Comparison of ENCODE assay signal across 9 mouse cellular contexts in the genomic region with DNA sequence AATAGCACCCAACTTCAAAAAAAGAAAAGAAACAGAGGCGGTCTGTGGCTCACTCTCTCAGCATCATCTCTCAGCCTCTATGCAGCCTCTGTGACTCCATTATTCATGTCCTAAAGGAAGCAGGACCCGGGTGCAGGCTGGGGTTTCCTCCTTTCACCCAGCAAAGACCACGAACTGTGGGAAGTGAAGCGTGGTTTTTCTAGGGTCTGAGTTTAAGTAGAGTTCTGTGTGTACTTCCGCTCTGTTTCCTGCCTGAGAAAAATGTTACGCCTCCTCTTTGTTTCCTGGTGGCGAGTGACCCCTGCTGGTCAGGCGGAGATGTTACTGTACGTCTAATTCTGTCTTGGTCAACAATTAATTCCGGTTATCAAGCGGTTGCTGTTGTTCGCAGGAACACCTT.
A peak's percentile ranks its signal among the peaks of the same experiment; 100 is the strongest.
DNase-seq lines count a peak whose midpoint lies in the region; ATAC-seq and TF ChIP-seq lines count a peak whose summit lies in the region.
"Had no signal": no experiment of that assay in that cellular context is flagged by ENCODE, and none has a peak within 500 bp of the region (broad histone marks: within the 10 kb centered on the region; RNA-seq: fewer than 3 reads in every experiment).

No protein-coding gene starts in this region.

- in situ Hi-C loops in CH12.LX (cut with MboI; ENCODE audit: low pct_ligation_motif_present, low pct_unique_long_range_greater_than_20kb, low sequenced_read_pairs) = no loop called here

- H3K4me2 ChIP-seq in CH12.LX (ENCODE audit: insufficient read depth, low read depth, poor library complexity, severe bottlenecking) = no peak overlapping the region
- peak overlapping the region; percentile 54 for H3K4me2 ChIP-seq in forebrain, embryonic 13.5 days
- H3K4me2 ChIP-seq in liver, embryonic 16.5 days (ENCODE audit: low read depth, low read length) = peak overlapping the region; percentile 17
- H3K4me2 ChIP-seq in neural tube, embryonic 13.5 days = peak overlapping the region; percentile 48

- H3K36me3 ChIP-seq in CH12.LX (replicated peaks in 1 of 2; ENCODE audit: control insufficient read depth in 1 of 2, insufficient read depth in 1 of 2, low read length in 1 of 2) = no peaks in the 10 kb centered on the region
- H3K36me3 ChIP-seq in forebrain, embryonic 13.5 days (ENCODE audit: poor library complexity, severe bottlenecking) = no peaks in the 10 kb centered on the region
- no peaks in the 10 kb centered on the region for H3K36me3 ChIP-seq in liver, embryonic 16.5 days (ENCODE audit: control insufficient read depth, insufficient read depth)
- no peaks in the 10 kb centered on the region for H3K36me3 ChIP-seq in neural tube, embryonic 13.5 days
- H3K36me3 ChIP-seq in testis, adult 2 months (ENCODE audit: control insufficient read depth, insufficient read depth, low read length) = no peaks in the 10 kb centered on the region

- H3K4me3 ChIP-seq in CH12.LX (replicated peaks in 1 of 3; ENCODE audit: low read depth in 2 of 3, low read length in 2 of 3, poor library complexity in 1 of 3) = peak overlapping the region in 1 of 3 experiments; percentile 26
- no peak overlapping the region for H3K4me3 ChIP-seq in forebrain, embryonic 13.5 days
- no peak overlapping the region for H3K4me3 ChIP-seq in liver, embryonic 16.5 days (ENCODE audit: low read depth, low read length)
- 0 out of 2 replicates have a peak overlapping the region, but pooled peaks have one; percentile 16 for H3K4me3 ChIP-seq in neural tube, embryonic 13.5 days
- peak overlapping the region; percentile 47 for H3K4me3 ChIP-seq in testis, adult 2 months (ENCODE audit: control insufficient read depth, low read depth, low read length)

- H3K4me1 ChIP-seq in CH12.LX (ENCODE audit: control insufficient read depth in 1 of 2, insufficient read depth in 2 of 2) = peaks cover 0 to 8% of the 10 kb centered on the region in 2 experiments; a peak in 1 of 4 replicates
- H3K4me1 ChIP-seq in forebrain, embryonic 13.5 days = peaks cover 3% of the 10 kb centered on the region
- no peaks in the 10 kb centered on the region for H3K4me1 ChIP-seq in liver, embryonic 16.5 days (ENCODE audit: control insufficient read depth, low read depth, low read length)
- H3K4me1 ChIP-seq in neural tube, embryonic 13.5 days (replicated peaks) = peaks cover 3% of the 10 kb centered on the region
- 0 out of 2 replicates have a peak, but pooled peaks cover 2% of the 10 kb centered on the region for H3K4me1 ChIP-seq in testis, adult 2 months (ENCODE audit: control insufficient read depth, insufficient read depth, low read length)

- H3K27ac ChIP-seq in CH12.LX (ENCODE audit: insufficient read depth, low read depth) = no peak overlapping the region
- no peak overlapping the region for H3K27ac ChIP-seq in forebrain, embryonic 13.5 days
- no peak overlapping the region for H3K27ac ChIP-seq in liver, embryonic 16.5 days (ENCODE audit: low read length)
- no peak overlapping the region for H3K27ac ChIP-seq in neural tube, embryonic 13.5 days (replicated peaks)
- no peak overlapping the region for H3K27ac ChIP-seq in testis, adult 2 months (ENCODE audit: control insufficient read depth, insufficient read depth, low read depth, low read length)
- H3K27ac ChIP-seq: macrophage had no signal

- peak; percentile 78 for TF ChIP-seq RAD21 in CH12.LX (IDR thresholded peaks at IDR 0.05; ENCODE audit: low read depth, low read length)

- peak; percentile 62 to 86 for TF ChIP-seq CTCF in CH12.LX (conservative IDR thresholded peaks at IDR 0.05 in 1 of 2, IDR thresholded peaks at IDR 0.05 in 1 of 2; ENCODE audit: low read depth in 2 of 2, low read length in 2 of 2)
- peak; percentile 65; the same call in 1 of the 2 replicates for TF ChIP-seq CTCF in testis, adult 2 months (IDR thresholded peaks at IDR 0.05; ENCODE audit: control insufficient read depth, insufficient read depth, insufficient replicate concordance, low read depth, low read length)

- peak; percentile 82 for DNase-seq in CH12.LX (ENCODE audit: extremely low read depth)
- peak; percentile 63 for DNase-seq in c-Kit-positive CD71-negative TER-119-negative erythroid progenitor cells, embryonic 14.5 days (ENCODE audit: low read depth)
- DNase-seq in heart, postnatal 10 days = peak; percentile 81 to 91
- peak; percentile 88 to 89 for DNase-seq in kidney, postnatal 4 days

- WGBS in forebrain, embryonic 13.5 days = 15% methylated on average over 12 of the region's 12 CpGs
- 12% methylated on average over 12 of the region's 12 CpGs for WGBS in liver, embryonic 16.5 days (ENCODE audit: insufficient replicate concordance)
- 17% methylated on average over 12 of the region's 12 CpGs for WGBS in neural tube, embryonic 13.5 days

- no peaks in the 10 kb centered on the region for H3K27me3 ChIP-seq in CH12.LX (replicated peaks)
- no peaks in the 10 kb centered on the region for H3K27me3 ChIP-seq in forebrain, embryonic 13.5 days
- no peaks in the 10 kb centered on the region for H3K27me3 ChIP-seq in liver, embryonic 16.5 days (ENCODE audit: control insufficient read depth, insufficient read depth, low read depth, low read length)
- no peaks in the 10 kb centered on the region for H3K27me3 ChIP-seq in neural tube, embryonic 13.5 days
- H3K27me3 ChIP-seq in testis, adult 2 months (ENCODE audit: control insufficient read depth, insufficient read depth, low read length) = no peaks in the 10 kb centered on the region

- H3K79me2 ChIP-seq in CH12.LX (replicated peaks; ENCODE audit: control insufficient read depth, extremely low read depth, insufficient read depth, poor library complexity, severe bottlenecking) = no peaks in the 10 kb centered on the region

- TF ChIP-seq POLR2A in CH12.LX (IDR thresholded peaks at IDR 0.05; ENCODE audit: low read depth, low read length) = no peak
- TF ChIP-seq POLR2A in testis, adult 2 months (IDR thresholded peaks at IDR 0.05; ENCODE audit: control insufficient read depth, low read depth, low read length) = no peak

- no peak for TF ChIP-seq EP300 in CH12.LX (IDR thresholded peaks at IDR 0.05; ENCODE audit: low read length)

- no peak overlapping the region for H3K9ac ChIP-seq in CH12.LX (ENCODE audit: insufficient read depth, low read depth)
- H3K9ac ChIP-seq in forebrain, embryonic 13.5 days = no peak overlapping the region
- no peak overlapping the region for H3K9ac ChIP-seq in liver, embryonic 16.5 days (ENCODE audit: low read depth, low read length)
- H3K9ac ChIP-seq in neural tube, embryonic 13.5 days = 0 out of 2 replicates have a peak overlapping the region, but pooled peaks have one; percentile 52

- intact Hi-C loops in heart, postnatal 10 days (cut with DNase I) = loop anchor here (10.0 kb wide), 1 partner anchor 115 kb away; no protein-coding TSS in a partner anchor

- no peaks in the 10 kb centered on the region for H3K9me3 ChIP-seq in CH12.LX (replicated peaks; ENCODE audit: low read length)
- no peaks in the 10 kb centered on the region for H3K9me3 ChIP-seq in forebrain, embryonic 13.5 days (replicated peaks)
- H3K9me3 ChIP-seq in liver, embryonic 16.5 days (replicated peaks; ENCODE audit: control insufficient read depth, low read length) = no peaks in the 10 kb centered on the region
- H3K9me3 ChIP-seq in neural tube, embryonic 13.5 days = no peaks in the 10 kb centered on the region

- ATAC-seq in forebrain, embryonic 13.5 days = peak; percentile 82
- ATAC-seq in liver, embryonic 16.5 days (ENCODE audit: low read depth) = no peak
- peak; percentile 74 for ATAC-seq in neural tube, embryonic 13.5 days (ENCODE audit: low read depth)

- dilution Hi-C loops in CH12.LX (cut with MboI; ENCODE audit: extremely low pct_ligation_motif_present, extremely low pct_unique_long_range_greater_than_20kb, low sequenced_read_pairs) = no loop called here

TF ChIP-seq in CH12.LX, 34 proteins besides CTCF, POLR2A, EP300 and RAD21:
- TF ChIP-seq MAFK (IDR thresholded peaks at IDR 0.05; ENCODE audit: insufficient replicate concordance, low read length) (no peak), ETS1 (conservative IDR thresholded peaks at IDR 0.05; ENCODE audit: low read depth, low read length) (no peak), ELF1 (IDR thresholded peaks at IDR 0.05; ENCODE audit: low read depth, low read length) (peak; percentile 33; the same call in 1 of the 2 replicates), MEF2A (IDR thresholded peaks at IDR 0.05; ENCODE audit: borderline replicate concordance, low read depth, low read length) (no peak), ZKSCAN1 (IDR thresholded peaks at IDR 0.05; ENCODE audit: borderline replicate concordance, low read depth, low read length) (no peak), ZMIZ1 (IDR thresholded peaks at IDR 0.05; ENCODE audit: low read depth, low read length) (no peak), RCOR1 (conservative IDR thresholded peaks at IDR 0.05; ENCODE audit: low read depth, low read length) (no peak), BHLHE40 (IDR thresholded peaks at IDR 0.05; ENCODE audit: low read depth, low read length) (no peak), SMC3 (IDR thresholded peaks at IDR 0.05; ENCODE audit: low read depth, low read length) (peak; percentile 47), UBTF (IDR thresholded peaks at IDR 0.05; ENCODE audit: low read depth, low read length) (no peak), KAT2A (IDR thresholded peaks at IDR 0.05; ENCODE audit: insufficient replicate concordance, low read length) (no peak)

Comparison
In these comparisons a context has a peak if more than half of its experiments do, and no peak if none do; other contexts are left out.
1. H3K4me3 ChIP-seq: peak in neural tube, embryonic 13.5 days (single experiment) and testis, adult 2 months (single experiment); none in forebrain, embryonic 13.5 days (single experiment) and liver, embryonic 16.5 days (single experiment).
2. Peak in every context shown above with its lines, with median percentiles within 50 percentile points of each other: DNase-seq.